Mouse (Mus musculus) urinary bladder, postnatal 25 days (tissue): ENCODE data around the gene Vmn1r64.
"Not testable (repeated sequence)": the region's sequence is repeated elsewhere in the genome, so short reads cannot be mapped to it uniquely, and the experiment has no call there.

Experiments
- DNase-seq: peaks from one replicate; pipeline ENCODE4 v3.0.0; 2022; ENCODE audit warnings: low spot score

The Vmn1r64 gene

DNA sequence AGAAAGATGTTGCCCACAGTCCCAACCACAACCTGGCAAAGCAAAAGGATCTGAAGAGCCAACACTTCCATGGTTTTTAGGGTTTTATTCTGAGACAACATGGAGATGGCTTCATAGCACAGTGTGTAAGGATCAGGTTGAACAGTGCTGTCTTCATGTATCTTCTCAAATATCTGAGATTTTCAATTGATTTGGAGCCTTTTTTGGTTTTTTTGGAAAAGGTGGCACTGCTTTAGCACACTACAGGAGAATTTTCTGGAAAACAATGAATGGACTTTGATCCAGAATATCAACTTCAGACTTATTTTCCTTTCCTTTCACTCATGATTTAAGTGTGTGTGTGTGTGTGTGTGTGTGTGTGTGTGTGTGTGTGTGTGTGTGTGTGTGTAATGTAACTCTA lies at the start of gene Vmn1r64:
Vmn1r64 (minus strand) TSS at position 101 of the 400 bp plus-strand sequence.
- DNase-seq = no peak

DNA sequence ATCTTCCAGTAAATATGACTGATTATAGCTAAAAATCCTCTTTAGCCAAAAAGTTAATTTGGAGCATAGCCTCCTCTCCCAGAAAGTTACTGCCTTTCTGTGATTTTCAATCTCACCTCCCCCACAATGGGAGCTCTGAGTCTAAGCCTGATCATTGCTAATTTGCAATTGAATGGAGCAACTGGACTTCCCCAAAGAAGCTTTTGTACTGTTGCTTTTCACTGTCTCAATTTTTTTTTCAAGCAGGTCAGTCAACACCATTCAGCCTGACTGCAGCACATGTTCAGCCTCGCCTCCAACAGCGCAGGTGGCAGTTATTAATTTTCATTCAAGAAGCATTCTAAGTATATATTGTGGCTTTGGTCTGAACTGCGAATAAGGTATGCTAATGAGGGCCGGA lies 14.9 kb upstream of the Vmn1r64 start:
- DNase-seq = no peak

DNA sequence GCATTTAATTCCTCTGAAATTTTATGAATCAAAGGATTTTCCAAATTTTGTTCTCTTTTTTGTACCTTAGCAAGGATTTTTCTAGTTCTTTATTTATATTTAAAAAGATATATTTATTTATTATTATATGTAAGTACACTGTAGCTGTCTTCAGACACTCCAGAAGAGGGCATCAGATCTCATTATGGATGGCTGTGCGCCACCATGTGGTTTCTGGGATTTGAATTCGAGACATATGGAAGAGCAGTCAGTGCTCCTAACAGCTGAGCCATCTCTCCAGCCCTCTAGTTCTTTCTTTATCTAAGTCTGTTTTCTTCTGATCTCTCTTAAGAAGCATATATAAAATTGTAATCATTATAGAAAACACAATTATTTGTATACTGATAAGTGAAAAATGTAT lies 12.9 kb upstream of the Vmn1r64 start:
- DNase-seq = not testable (repeated sequence)
